Mouse (Mus musculus) megakaryocyte, embryonic 14.5 days (primary cell): ENCODE measurements at regions not wholly inside any gene's neighbourhood (a gene's known extent, or its start where the extent isn't known, plus 50 kb on each side); places are given as distances from the start of the nearest gene placed in this dataset.

Experiments
- FLI1 ChIP-seq: IDR thresholded peaks from 2 replicates; pipeline ENCODE4 v1.6.1; 2012; ENCODE audit warnings: low read length, inconsistent platforms, mixed read lengths
- GATA1 ChIP-seq: IDR thresholded peaks from 3 replicates; pipeline ENCODE4 v1.6.1; 2012; ENCODE audit warnings: mixed read lengths, low read length, inconsistent platforms, borderline replicate concordance

DNA sequence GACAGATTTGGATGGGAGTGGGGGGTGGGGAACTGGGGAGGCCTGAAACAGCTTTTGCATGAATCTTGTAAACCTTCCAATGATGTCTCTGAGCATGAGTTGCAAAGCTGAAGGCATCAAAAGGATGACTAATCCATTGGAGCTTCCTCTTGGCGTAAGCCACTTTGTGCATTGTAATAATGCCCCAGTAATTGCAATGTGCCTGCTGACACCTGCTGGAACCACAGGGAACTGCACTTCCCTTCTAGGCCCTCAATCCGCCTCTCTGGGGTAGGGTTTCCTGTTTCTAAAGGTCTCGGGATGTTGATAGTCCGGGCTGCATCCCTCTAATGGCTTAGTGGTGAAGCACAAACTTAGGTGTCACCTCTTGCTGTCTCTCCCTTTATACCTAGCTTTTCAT is 52.3 kb upstream of the Ssx2ip start:
- TF ChIP-seq GATA1 = no peak
- TF ChIP-seq FLI1 = no peak
